Mouse (Mus musculus): ENCODE results near the gene Kcnab2.

Gene Kcnab2

DNA sequence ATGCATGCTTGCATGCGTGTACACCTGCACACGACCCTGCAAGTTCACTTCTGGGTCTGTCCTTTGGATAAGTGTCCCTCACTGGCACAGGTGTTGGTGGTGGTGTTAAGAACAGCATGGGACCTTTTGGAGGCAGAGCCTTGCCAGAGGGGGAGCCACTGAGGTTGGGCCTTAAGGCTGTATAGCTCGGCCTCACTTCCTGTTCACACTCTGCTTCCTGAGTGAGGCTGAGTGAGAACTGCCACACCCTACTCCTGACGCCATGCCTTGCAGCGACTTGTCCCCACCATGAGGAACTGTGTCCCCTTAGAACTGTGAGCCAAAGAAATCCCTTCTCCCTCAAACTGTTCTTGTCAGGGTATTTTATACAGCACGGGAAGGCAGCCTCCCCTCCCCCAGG, 26.3 kb downstream of the Kcnab2 start:
- no peak for DNase-seq (ENCODE audit: low spot score)

DNA sequence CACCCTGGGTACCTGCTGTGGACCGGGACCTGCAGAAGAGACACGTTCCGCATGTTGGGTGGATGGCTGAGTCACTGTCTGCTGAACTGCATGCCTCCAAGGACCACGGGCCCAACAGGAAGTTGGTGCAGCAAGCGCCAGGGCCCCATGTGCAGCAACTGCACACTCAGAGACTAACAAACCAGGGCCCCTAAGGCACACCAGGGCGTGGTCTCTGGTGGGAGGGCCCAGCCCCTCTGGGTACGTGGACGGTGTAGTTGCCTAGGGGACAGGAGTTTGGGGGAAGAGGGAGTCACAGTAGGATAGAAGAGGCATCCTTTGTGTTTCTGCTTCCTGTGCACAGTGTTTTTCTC, 29.0 kb downstream of the Kcnab2 start:
- no peak for DNase-seq (ENCODE audit: low spot score)

DNA sequence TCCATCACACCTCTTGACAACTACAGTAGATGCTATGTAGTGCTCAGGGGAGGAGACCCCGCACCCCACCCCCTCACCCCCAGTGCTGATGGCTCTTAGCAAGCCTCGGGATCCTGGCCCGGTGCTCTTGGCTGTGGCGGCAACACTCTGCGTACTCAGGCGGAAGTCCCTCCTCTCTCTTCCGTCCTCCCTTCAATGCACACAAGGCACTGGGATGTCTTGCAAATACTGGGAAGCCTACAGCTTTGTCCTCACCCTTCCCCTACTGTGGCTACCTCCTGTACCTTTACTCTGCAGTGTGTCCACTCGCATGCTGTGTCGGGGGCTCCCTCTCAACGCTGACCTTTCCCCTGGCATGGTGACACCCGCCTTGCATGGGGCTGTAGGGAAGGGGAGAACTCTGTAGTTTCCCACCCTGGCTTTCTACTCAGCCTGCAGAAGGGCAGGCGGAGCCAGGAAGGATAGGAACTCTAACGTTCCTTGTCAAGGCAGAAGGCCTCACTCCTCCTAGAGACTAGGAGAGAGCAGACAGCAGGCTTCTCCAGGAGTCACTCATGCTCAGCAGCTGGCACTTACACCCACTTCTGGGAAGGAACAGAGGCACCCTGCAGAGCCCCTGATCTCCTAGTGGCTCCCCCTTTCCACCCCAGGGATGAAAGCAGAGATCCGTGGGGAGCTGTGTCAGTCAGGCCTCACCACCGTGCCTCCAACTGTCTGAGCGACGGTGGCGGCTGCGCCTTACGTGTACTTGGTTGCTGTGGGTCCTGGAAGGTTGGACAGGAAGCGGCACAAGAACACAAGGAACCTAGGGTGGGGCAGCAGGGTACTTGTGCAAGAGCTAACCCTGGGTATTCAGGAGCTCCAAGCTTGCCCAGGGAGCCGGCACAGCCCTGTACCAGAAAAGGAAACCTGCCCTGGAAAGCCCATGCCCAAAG, 29.7 kb downstream of the Kcnab2 start:
- DNase-seq (ENCODE audit: low spot score) = no peak

DNA sequence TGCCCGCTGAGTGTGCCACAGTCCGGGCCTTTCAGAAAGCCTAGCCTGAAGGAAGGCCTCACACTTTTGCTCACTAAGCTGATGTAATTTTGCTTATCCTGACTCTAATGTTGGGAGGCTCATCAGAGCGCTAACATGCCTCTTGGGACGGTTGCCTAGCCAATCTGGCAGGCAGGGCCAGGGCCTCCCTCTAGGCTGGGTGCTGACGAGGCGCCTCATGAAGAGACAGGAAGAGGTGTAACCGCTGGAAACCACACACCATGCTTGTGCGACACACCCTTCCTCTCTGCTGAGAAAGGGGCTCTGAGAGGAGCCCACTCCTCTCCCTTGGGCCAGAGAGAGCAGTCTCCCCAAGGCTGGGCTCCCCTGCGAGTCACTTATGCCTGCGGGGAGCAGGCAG, 31.5 kb downstream of the Kcnab2 start:
- DNase-seq (ENCODE audit: low spot score) = no peak

DNA sequence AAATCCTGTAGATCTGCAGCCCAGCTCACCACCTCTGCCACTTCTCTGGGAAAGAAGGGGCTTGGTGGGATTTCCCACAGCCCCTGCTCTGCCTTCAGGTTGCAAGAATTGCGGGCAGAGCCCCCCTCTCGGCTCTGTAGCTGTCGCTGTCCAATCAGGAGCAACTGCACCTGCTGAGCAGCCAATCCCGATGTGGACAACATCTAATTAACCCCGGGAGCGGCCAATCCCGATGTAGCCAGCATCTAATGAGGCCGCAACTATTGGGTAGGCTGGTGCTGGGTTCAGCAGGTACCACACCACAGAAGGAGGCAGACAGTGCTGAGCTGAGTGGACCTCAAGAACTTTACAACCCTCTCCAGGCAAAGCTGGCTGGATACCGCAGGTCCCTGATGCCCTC, 36.1 kb downstream of the Kcnab2 start:
- DNase-seq (ENCODE audit: low spot score) = no peak

DNA sequence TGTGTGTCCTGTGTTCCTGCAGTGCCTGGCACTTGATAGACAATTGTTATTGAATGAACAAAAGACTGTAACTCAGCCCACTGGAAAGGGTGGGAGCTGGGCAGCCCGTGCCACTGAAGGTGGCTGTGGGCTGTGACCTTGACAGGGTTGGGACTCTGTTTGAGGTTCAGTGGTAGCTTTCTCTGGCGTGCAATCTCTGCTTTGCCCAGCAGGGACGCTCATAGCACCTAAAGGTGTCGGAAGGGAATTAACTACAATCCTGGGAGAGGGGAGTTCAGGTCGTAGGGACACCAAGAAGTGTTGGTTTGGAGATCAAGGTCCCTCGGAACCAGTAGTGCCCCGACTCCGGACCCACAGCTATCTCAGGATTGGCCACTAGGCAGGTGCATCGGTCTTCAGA, 36.8 kb downstream of the Kcnab2 start:
- no peak for DNase-seq (ENCODE audit: low spot score)

DNA sequence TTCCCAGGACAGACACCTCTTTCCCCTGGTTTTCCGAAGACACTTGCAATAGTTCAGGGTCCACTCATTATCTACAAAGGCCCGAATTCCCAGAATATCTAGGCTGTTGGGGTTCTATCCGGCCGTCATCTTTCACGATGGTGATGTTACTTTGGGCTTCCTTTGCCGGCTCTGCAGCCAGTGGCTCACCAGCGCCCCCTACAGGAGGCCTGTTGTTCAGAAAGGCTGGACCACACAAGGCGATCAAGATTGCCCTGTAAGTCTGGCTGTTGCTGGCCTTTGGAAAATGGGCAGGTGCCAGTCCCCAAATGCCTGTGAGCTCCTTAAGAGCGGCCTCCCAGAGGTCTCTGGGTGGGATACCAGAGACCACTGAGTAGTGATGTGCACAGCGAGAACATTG, 42.4 kb downstream of the Kcnab2 start:
- peak; percentile 91 for DNase-seq (ENCODE audit: low spot score)

DNA sequence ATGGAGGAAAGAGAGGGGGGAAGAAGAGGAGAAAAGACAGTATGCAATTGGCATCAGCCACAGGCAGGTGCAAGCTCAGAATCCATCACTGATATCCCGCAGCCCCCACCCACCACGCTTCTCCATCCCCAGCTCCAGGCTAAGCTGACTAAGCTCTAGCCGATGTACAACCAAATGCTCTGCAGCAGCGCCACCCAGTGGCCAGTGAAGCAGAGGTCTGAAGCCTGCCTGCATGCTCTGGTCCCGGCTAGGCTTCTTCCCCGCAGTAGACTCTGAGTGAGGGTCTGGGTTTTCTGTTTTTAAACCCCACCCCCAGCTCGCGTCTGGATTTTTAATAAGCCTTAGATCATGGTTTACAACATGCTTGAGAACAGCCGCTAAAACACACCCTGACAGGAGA, 42.8 kb downstream of the Kcnab2 start:
- DNase-seq (ENCODE audit: low spot score) = peak; percentile 95

- DNase-seq (ENCODE audit: low spot score) = no peak
Measured at GRCm38 (mm10) chr4:152432308-152432707, 45.4 kb downstream of the Kcnab2 start.

DNA sequence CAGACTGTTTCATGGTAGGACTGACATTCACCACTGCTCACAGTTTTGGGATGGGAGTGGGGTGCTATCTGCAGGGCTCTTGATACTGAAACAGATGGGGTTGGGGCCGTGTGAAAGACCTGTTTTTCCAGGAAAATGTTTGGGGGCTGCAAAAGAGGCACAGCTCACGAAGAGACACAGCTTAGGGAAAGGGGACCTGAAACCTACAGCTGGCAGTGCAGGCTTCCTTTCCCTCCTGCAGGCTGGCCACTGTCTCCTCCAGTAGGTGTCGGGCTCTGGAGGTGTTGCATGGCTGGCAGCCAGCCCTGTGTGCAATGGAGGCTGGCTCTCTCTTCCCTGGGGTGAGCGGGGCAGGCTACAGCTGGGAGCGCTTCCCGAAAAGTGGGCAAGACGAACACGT, 49.4 kb downstream of the Kcnab2 start:
- DNase-seq (ENCODE audit: low spot score) = no peak

GRCm38 (mm10) chr4:152424922-152425321, 52.7 kb downstream of the Kcnab2 start:
- no peak for DNase-seq (ENCODE audit: low spot score)

DNA sequence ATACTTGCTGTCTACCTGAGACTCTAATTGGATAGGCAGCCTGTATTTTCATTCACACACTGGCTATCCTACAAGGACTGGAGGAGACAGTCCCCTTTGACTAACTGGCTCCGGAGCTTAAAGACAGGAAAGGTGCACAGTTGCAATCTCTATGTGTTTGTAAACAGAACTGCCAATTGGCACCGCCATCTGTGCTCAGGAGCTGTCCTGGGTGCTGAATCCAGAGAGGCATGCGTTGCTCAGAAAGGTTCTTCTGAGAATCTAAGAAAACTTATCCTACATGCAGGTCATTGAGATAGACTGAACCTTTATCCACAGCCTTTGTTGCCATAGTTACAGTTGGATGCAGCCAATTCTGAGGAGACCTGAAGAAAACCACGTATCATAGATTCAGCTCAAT, 53.3 kb downstream of the Kcnab2 start:
- peak; percentile 73 for DNase-seq (ENCODE audit: low spot score)

DNA sequence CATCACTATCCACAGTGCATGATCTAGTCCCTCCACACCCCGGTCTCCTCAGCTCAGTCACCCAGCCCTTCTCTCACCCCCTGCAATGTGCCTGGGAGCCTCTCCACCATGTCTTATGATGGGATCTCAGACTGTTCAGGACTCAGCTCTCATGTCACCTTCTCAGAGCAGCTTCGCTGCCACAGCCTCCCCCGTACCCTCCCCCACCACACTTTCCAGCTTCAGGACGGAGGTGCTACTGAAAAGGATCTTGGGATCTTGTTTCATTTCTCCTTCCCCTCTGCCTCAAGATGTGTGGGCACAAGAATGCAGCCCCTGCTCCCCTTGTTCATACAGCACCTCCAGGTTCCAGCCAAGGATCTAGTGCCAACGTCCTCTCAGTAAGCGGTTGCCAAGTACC, 54.1 kb downstream of the Kcnab2 start:
- DNase-seq (ENCODE audit: low spot score) = no peak

- DNase-seq (ENCODE audit: low spot score) = no peak
Measured at GRCm38 (mm10) chr4:152418229-152419060, 59.2 kb downstream of the Kcnab2 start.

DNA sequence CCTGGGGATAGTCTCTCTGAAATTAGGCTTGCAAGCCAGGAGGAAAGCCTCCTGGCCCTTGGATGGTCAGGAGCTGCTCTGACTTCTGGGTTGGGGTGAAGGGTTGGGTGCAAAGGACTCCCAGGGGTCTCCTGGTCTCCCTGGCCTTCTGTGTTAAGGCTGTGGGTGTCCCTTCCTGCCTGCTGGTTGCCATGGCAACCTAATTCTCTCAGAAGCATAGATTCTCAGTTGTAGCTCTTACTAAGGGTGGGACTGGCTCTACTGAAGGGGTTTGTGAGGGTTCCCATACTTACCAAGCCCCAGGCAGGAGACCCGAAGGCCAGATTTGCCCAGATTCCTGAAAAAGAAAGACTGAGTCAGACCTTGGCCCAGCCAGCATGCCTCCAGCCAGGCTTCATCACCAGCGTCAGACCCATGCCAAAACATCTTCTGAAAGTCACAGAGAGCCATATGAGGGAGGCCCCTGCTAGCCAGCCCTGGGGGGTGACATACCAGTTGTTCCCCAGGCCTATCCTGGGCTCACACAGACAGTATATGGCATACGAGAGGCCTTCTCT, 65.1 kb downstream of the Kcnab2 start:
- DNase-seq (ENCODE audit: low spot score) = no peak

- no peak for DNase-seq (ENCODE audit: low spot score)
Measured at GRCm38 (mm10) chr4:152410961-152411360, 66.7 kb downstream of the Kcnab2 start.

GRCm38 (mm10) chr4:152406531-152406930, 71.1 kb downstream of the Kcnab2 start:
- no peak for DNase-seq (ENCODE audit: low spot score)

GRCm38 (mm10) chr4:152405671-152406201, 71.9 kb downstream of the Kcnab2 start:
- no peak for DNase-seq (ENCODE audit: low spot score)

DNA sequence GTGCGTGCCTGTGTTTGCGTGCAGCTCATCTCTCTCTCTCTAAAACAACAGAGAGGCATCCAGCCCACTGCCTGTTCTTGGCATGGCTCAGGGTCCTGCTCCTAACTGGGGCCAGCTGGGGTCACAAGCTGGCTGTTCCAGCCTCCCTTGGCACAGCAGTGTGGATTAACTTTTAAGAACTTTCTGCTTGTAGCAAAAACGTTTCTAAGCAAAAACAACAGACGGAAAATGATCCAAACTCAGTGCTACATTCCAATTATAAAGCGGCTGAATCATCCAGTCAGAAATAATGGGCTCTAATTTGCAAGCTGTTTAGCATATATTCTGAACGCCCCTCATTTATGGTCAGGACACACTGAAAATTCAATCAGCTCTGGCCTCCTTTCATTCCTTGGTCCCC, 72.5 kb downstream of the Kcnab2 start:
- no peak for DNase-seq (ENCODE audit: low spot score)

DNA sequence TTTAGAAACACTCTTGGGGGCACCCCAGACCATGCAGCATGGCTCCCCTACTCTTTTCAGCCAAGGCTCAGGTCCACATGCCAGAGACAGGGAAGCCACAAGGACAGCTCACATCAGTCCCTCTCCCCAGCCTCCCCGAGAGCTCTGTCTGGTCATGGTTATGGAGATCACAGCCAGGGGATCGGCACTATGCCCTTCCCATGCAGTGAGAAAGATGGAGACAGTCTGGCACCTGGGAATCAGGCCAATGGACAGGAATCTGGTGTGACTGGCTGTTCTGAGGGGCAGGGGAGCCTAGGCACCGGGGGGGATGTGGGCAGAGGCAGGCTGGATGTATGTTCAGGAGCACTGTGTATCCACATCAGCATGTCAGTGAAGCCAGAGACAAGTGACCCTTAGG, 78.7 kb downstream of the Kcnab2 start:
- no peak for DNase-seq (ENCODE audit: low spot score)

GRCm38 (mm10) chr4:152392627-152393026, 85.0 kb downstream of the Kcnab2 start:
- DNase-seq (ENCODE audit: low spot score) = no peak

GRCm38 (mm10) chr4:152392192-152392591, 85.5 kb downstream of the Kcnab2 start:
- no peak for DNase-seq (ENCODE audit: low spot score)

DNA sequence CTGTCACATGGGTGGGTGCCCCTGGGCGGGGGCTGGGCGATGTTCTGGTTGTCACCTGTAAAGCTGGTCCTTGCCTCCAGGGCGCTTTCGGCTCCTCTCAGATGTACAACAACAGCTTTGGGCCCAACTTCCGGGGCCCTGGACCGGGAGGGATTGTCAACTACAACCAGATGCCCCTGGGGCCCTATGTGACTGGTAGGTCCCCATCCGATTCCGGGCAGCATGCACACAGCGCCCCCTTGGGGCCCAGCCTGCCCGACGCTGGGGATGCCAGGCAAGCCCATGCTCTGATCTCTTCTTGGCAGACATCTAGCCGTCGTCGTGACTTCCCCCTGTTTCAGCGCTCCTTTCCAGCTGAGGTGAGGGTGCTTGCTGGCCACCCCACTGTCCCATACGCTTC, 92.0 kb downstream of the Kcnab2 start:
- DNase-seq (ENCODE audit: low spot score) = no peak

Measured in testis, postnatal 10 days (tissue).